Mouse (Mus musculus): ENCODE data around the gene Eif3l. TPM values are rescaled to one million over a fixed set of nuclear protein-coding genes. Genes with fewer than 3 reads are reported as not detected.

Eif3l gene
- polyA plus RNA-seq, 1 experiment from 2014 or later, result 226 TPM

- Histone ChIP-seq H3K9ac (ENCODE audit: low read depth, low read length) (no peak overlapping the region), H3K36me3 (ENCODE audit: control insufficient read depth, insufficient read depth, low read length) (no peaks in the 10 kb centered on the region), H3K4me2 (replicated peaks; ENCODE audit: low read depth, low read length) (no peak overlapping the region), H3K27me3 (ENCODE audit: control insufficient read depth, insufficient read depth, low read length) (peaks cover 3% of the 10 kb centered on the region; the same call in 1 of the 2 replicates), H3K27ac (ENCODE audit: low read depth, low read length) (no peak overlapping the region), H3K9me3 (ENCODE audit: control insufficient read depth, low read length) (no peaks in the 10 kb centered on the region), H3K4me3 (ENCODE audit: low read depth, low read length) (no peak overlapping the region), H3K4me1 (replicated peaks; ENCODE audit: control insufficient read depth, insufficient read depth, low read length) (peaks cover 5% of the 10 kb centered on the region; the same call in 1 of the 2 replicates)
- 49% methylated on average over 2 of the region's 2 CpGs for WGBS
- no peak for DNase-seq (ENCODE audit: low spot score)
- no peak for ATAC-seq (ENCODE audit: low FRiP score)
Observed at GRCm38 (mm10) chr15:79105804-79106203, 30.8 kb downstream of the Eif3l start.

GRCm38 (mm10) chr15:79107966-79108365, 33.0 kb downstream of the Eif3l start:
- H3K4me3 ChIP-seq (ENCODE audit: low read depth, low read length), result peak overlapping the region; percentile 75
- no peak overlapping the region for H3K27ac ChIP-seq (ENCODE audit: low read depth, low read length)
- no peaks in the 10 kb centered on the region for H3K36me3 ChIP-seq (ENCODE audit: control insufficient read depth, insufficient read depth, low read length)
- 26% methylated on average over 7 of the region's 7 CpGs for WGBS
- H3K9me3 ChIP-seq (ENCODE audit: control insufficient read depth, low read length), result no peaks in the 10 kb centered on the region
- DNase-seq (ENCODE audit: low spot score) (no peak), ATAC-seq (ENCODE audit: low FRiP score) (no peak)
- H3K4me1 ChIP-seq (replicated peaks; ENCODE audit: control insufficient read depth, insufficient read depth, low read length), result peaks cover 5% of the 10 kb centered on the region; the same call in 1 of the 2 replicates
- no peak overlapping the region; the same call in 1 of the 2 replicates for H3K9ac ChIP-seq (ENCODE audit: low read depth, low read length)
- H3K4me2 ChIP-seq (replicated peaks; ENCODE audit: low read depth, low read length), result no peak overlapping the region; the same call in 1 of the 2 replicates
- peaks cover 3% of the 10 kb centered on the region; the same call in 1 of the 2 replicates for H3K27me3 ChIP-seq (ENCODE audit: control insufficient read depth, insufficient read depth, low read length)

- Histone ChIP-seq H3K4me2 (replicated peaks; ENCODE audit: low read depth, low read length) (peak within 1 kb of the TSS; percentile 93), H3K27me3 (ENCODE audit: control insufficient read depth, insufficient read depth, low read length) (peaks cover 3% of the 10 kb centered on the region; the same call in 1 of the 2 replicates), H3K9me3 (ENCODE audit: control insufficient read depth, low read length) (no peaks in the 10 kb centered on the region), H3K4me1 (replicated peaks; ENCODE audit: control insufficient read depth, insufficient read depth, low read length) (peaks cover 5% of the 10 kb centered on the region; the same call in 1 of the 2 replicates), H3K9ac (ENCODE audit: low read depth, low read length) (peak within 1 kb of the TSS; percentile 88), H3K4me3 (ENCODE audit: low read depth, low read length) (peak within 1 kb of the TSS; percentile 75), H3K36me3 (ENCODE audit: control insufficient read depth, insufficient read depth, low read length) (no peaks in the 10 kb centered on the region), H3K27ac (ENCODE audit: low read depth, low read length) (peak within 1 kb of the TSS; percentile 72)
- 1% methylated on average over 45 of the region's 85 CpGs for WGBS
- ATAC-seq (ENCODE audit: low FRiP score) (peak; percentile 83), DNase-seq (ENCODE audit: low spot score) (peak; percentile 76)
Observed at GRCm38 (mm10) chr15:79108421-79109320, 33.7 kb downstream of the Eif3l start, which contains the start of gene Micall1. Gene Micall1 (plus strand): TSS chr15:79108898.

- H3K27me3 ChIP-seq (ENCODE audit: control insufficient read depth, insufficient read depth, low read length), result peaks cover 3% of the 10 kb centered on the region; the same call in 1 of the 2 replicates
- H3K36me3 ChIP-seq (ENCODE audit: control insufficient read depth, insufficient read depth, low read length), result no peaks in the 10 kb centered on the region
- 1% methylated on average over 46 of the region's 46 CpGs for WGBS
- DNase-seq (ENCODE audit: low spot score) (no peak), ATAC-seq (ENCODE audit: low FRiP score) (peak; percentile 73)
- peaks cover 5% of the 10 kb centered on the region; the same call in 1 of the 2 replicates for H3K4me1 ChIP-seq (replicated peaks; ENCODE audit: control insufficient read depth, insufficient read depth, low read length)
- H3K4me3 ChIP-seq (ENCODE audit: low read depth, low read length), result peak overlapping the region; percentile 75
- peak overlapping the region; percentile 88 for H3K9ac ChIP-seq (ENCODE audit: low read depth, low read length)
- no peaks in the 10 kb centered on the region for H3K9me3 ChIP-seq (ENCODE audit: control insufficient read depth, low read length)
- H3K4me2 ChIP-seq (replicated peaks; ENCODE audit: low read depth, low read length), result peak overlapping the region; percentile 93
- peak overlapping the region; percentile 72 for H3K27ac ChIP-seq (ENCODE audit: low read depth, low read length)
Observed at GRCm38 (mm10) chr15:79109321-79109934, 34.4 kb downstream of the Eif3l start.

- no peak overlapping the region for H3K27ac ChIP-seq (ENCODE audit: low read depth, low read length)
- H3K4me1 ChIP-seq (replicated peaks; ENCODE audit: control insufficient read depth, insufficient read depth, low read length), result peaks cover 5% of the 10 kb centered on the region; the same call in 1 of the 2 replicates
- H3K9me3 ChIP-seq (ENCODE audit: control insufficient read depth, low read length), result no peaks in the 10 kb centered on the region
- ATAC-seq (ENCODE audit: low FRiP score), result no peak
- H3K9ac ChIP-seq (ENCODE audit: low read depth, low read length), result peak overlapping the region; percentile 88
- peaks cover 3% of the 10 kb centered on the region; the same call in 1 of the 2 replicates for H3K27me3 ChIP-seq (ENCODE audit: control insufficient read depth, insufficient read depth, low read length)
- H3K4me2 ChIP-seq (replicated peaks; ENCODE audit: low read depth, low read length), result peak overlapping the region; percentile 93
- H3K4me3 ChIP-seq (ENCODE audit: low read depth, low read length), result peak overlapping the region; percentile 75
- H3K36me3 ChIP-seq (ENCODE audit: control insufficient read depth, insufficient read depth, low read length), result no peaks in the 10 kb centered on the region
- DNase-seq (ENCODE audit: low spot score), result peak; percentile 19
- 21% methylated on average over 9 of the region's 9 CpGs for WGBS
Observed at GRCm38 (mm10) chr15:79110031-79110430, 35.1 kb downstream of the Eif3l start.

GRCm38 (mm10) chr15:79110528-79110927, 35.5 kb downstream of the Eif3l start:
- ATAC-seq (ENCODE audit: low FRiP score) (no peak), DNase-seq (ENCODE audit: low spot score) (no peak)
- peaks cover 5% of the 10 kb centered on the region; the same call in 1 of the 2 replicates for H3K4me1 ChIP-seq (replicated peaks; ENCODE audit: control insufficient read depth, insufficient read depth, low read length)
- H3K4me3 ChIP-seq (ENCODE audit: low read depth, low read length), result no peak overlapping the region
- H3K36me3 ChIP-seq (ENCODE audit: control insufficient read depth, insufficient read depth, low read length), result no peaks in the 10 kb centered on the region
- H3K9me3 ChIP-seq (ENCODE audit: control insufficient read depth, low read length), result no peaks in the 10 kb centered on the region
- H3K9ac ChIP-seq (ENCODE audit: low read depth, low read length), result no peak overlapping the region
- WGBS, result 76% methylated on average over 2 of the region's 2 CpGs
- H3K4me2 ChIP-seq (replicated peaks; ENCODE audit: low read depth, low read length), result no peak overlapping the region; the same call in 1 of the 2 replicates
- H3K27me3 ChIP-seq (ENCODE audit: control insufficient read depth, insufficient read depth, low read length), result peaks cover 3% of the 10 kb centered on the region; the same call in 1 of the 2 replicates
- H3K27ac ChIP-seq (ENCODE audit: low read depth, low read length), result no peak overlapping the region

- DNase-seq (ENCODE audit: low spot score) (no peak), ATAC-seq (ENCODE audit: low FRiP score) (no peak)
- WGBS, result 90% methylated on average over 3 of the region's 4 CpGs
- Histone ChIP-seq H3K36me3 (ENCODE audit: control insufficient read depth, insufficient read depth, low read length) (no peaks in the 10 kb centered on the region), H3K4me1 (replicated peaks; ENCODE audit: control insufficient read depth, insufficient read depth, low read length) (peaks cover 5% of the 10 kb centered on the region; the same call in 1 of the 2 replicates), H3K27ac (ENCODE audit: low read depth, low read length) (no peak overlapping the region), H3K9ac (ENCODE audit: low read depth, low read length) (no peak overlapping the region), H3K27me3 (ENCODE audit: control insufficient read depth, insufficient read depth, low read length) (peaks cover 3% of the 10 kb centered on the region; the same call in 1 of the 2 replicates), H3K4me2 (replicated peaks; ENCODE audit: low read depth, low read length) (no peak overlapping the region), H3K4me3 (ENCODE audit: low read depth, low read length) (no peak overlapping the region), H3K9me3 (ENCODE audit: control insufficient read depth, low read length) (no peaks in the 10 kb centered on the region)
Observed at GRCm38 (mm10) chr15:79111774-79112173, 36.8 kb downstream of the Eif3l start.

GRCm38 (mm10) chr15:79115276-79115675, 40.3 kb downstream of the Eif3l start:
- Histone ChIP-seq H3K4me3 (ENCODE audit: low read depth, low read length) (no peak overlapping the region), H3K4me2 (replicated peaks; ENCODE audit: low read depth, low read length) (no peak overlapping the region), H3K27ac (ENCODE audit: low read depth, low read length) (no peak overlapping the region), H3K9ac (ENCODE audit: low read depth, low read length) (no peak overlapping the region), H3K9me3 (ENCODE audit: control insufficient read depth, low read length) (no peaks in the 10 kb centered on the region), H3K27me3 (ENCODE audit: control insufficient read depth, insufficient read depth, low read length) (no peaks in the 10 kb centered on the region), H3K36me3 (ENCODE audit: control insufficient read depth, insufficient read depth, low read length) (no peaks in the 10 kb centered on the region), H3K4me1 (replicated peaks; ENCODE audit: control insufficient read depth, insufficient read depth, low read length) (no peaks in the 10 kb centered on the region)
- 71% methylated on average over 5 of the region's 5 CpGs for WGBS
- DNase-seq (ENCODE audit: low spot score), result no peak
- no peak for ATAC-seq (ENCODE audit: low FRiP score)

Measured in hindbrain, embryonic 11.5 days (tissue).